Mouse (Mus musculus) liver, adult 2 months (tissue): ENCODE data around the gene Snrpd2.
"Not testable (repeated sequence)": the region's sequence is repeated elsewhere in the genome, so short reads cannot be mapped to it uniquely, and the experiment has no call there.

ENCODE experiments used
- CTCF ChIP-seq: fragments of 200-500 bp; IDR thresholded peaks from 2 replicates; pipeline ENCODE4 v1.5.1; 2011; ENCODE audit warnings: low read depth, low read length, control low read depth
- POLR2A ChIP-seq: fragments of 200-500 bp; IDR thresholded peaks from 2 replicates; pipeline ENCODE4 v1.6.1; 2011; ENCODE audit warnings: low read length, control low read depth; ENCODE audit not compliant: insufficient read depth; ENCODE audit errors: extremely low read depth

DNA sequence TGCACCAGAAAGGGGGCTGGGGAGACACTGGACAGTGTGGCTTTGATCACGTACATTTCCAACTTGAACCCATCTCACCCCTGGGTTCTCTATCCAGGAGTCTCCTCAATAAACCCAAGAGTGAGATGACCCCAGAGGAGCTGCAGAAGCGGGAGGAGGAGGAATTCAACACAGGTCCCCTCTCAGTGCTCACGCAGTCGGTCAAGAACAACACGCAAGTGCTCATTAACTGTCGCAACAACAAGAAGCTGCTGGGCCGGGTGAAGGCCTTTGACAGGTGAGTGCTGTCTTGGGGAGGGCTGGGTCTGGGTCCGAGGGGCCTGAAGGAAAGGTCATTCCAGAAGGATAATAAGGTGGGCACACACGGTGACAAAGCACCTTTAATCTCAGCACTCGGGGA is 1.6 kb downstream of the Snrpd2 start:
- TF ChIP-seq CTCF, POLR2A: not testable (repeated sequence)
